Mouse (Mus musculus) neural tube, embryonic 11.5 days (tissue): ENCODE measurements around the gene Phospho1. TPM values are rescaled to one million over a fixed set of nuclear protein-coding genes. Genes with fewer than 3 reads are reported as not detected.

Experiments
- ATAC-seq: fragments of 200-750 bp; cut with Nextera tagmentation; 2 replicates; pipeline ENCODE4 v1.8.0; 2017; ENCODE audit warnings: moderate number of reproducible peaks, mild to moderate bottlenecking, moderate TSS enrichment, moderate library complexity; ENCODE audit not compliant: insufficient read depth, low FRiP score, low TSS enrichment
- DNase-seq: peaks from one replicate; pipeline ENCODE4 v3.0.0-alpha.2; 2015; ENCODE audit warnings: low spot score
- H3K27ac ChIP-seq: fragments of 300-500 bp; sonication (generic); 2 replicates; pipeline ENCODE4 v1.5.1; 2014; ENCODE audit warnings: low read depth, mild to moderate bottlenecking, low read length
- H3K27me3 ChIP-seq: fragments of 300-500 bp; sonication (generic); 2 replicates; pipeline ENCODE4 v1.6.1; 2014; ENCODE audit warnings: mild to moderate bottlenecking, low read length, mixed read lengths; ENCODE audit not compliant: control insufficient read depth, insufficient read depth
- H3K36me3 ChIP-seq: fragments of 300-500 bp; sonication (generic); 2 replicates; pipeline ENCODE4 v1.6.1; 2014; ENCODE audit warnings: mild to moderate bottlenecking, low read length, moderate library complexity, mixed read lengths; ENCODE audit not compliant: control insufficient read depth, insufficient read depth
- H3K4me1 ChIP-seq: fragments of 300-500 bp; sonication (generic); 2 replicates; pipeline ENCODE4 v1.6.1; 2014; ENCODE audit warnings: low read length, mixed read lengths; ENCODE audit not compliant: control insufficient read depth, insufficient read depth
- H3K4me2 ChIP-seq: fragments of 300-500 bp; sonication (generic); 2 replicates; pipeline ENCODE4 v1.6.1; 2014; ENCODE audit warnings: low read depth, mild to moderate bottlenecking, moderate library complexity
- H3K4me3 ChIP-seq: fragments of 300-500 bp; sonication (generic); 2 replicates; pipeline ENCODE4 v1.5.1; 2014; ENCODE audit warnings: low read depth, low read length
- H3K9ac ChIP-seq: fragments of 300-500 bp; sonication (generic); 2 replicates; pipeline ENCODE4 v1.6.1; 2014; ENCODE audit warnings: mild to moderate bottlenecking, low read length
- H3K9me3 ChIP-seq: fragments of 300-500 bp; sonication (generic); 2 replicates; pipeline ENCODE4 v1.6.1; 2016; ENCODE audit warnings: low read length; ENCODE audit not compliant: control insufficient read depth
- WGBS: fragments of 180-500 bp; shearing (Covaris S2); extraction: QIAGEN DNeasy Blood & Tissue Kit; methylation state at CpG from one replicate; pipeline ENCODE4 v1.1.7; 2014; 5-methylcytosine and 5-hydroxymethylcytosine counted together
- polyA plus RNA-seq: library from polyadenylated mRNA; unstranded; fragments of >200 nt; fragmentation: Nextera tagmentation; extraction: Ambion mirVana; gene quantifications from 2 replicates; pipeline ENCODE4 v1.2.1, GENCODE M21; 2014

Gene Phospho1
- polyA plus RNA-seq: not detected in 2 replicates

DNA sequence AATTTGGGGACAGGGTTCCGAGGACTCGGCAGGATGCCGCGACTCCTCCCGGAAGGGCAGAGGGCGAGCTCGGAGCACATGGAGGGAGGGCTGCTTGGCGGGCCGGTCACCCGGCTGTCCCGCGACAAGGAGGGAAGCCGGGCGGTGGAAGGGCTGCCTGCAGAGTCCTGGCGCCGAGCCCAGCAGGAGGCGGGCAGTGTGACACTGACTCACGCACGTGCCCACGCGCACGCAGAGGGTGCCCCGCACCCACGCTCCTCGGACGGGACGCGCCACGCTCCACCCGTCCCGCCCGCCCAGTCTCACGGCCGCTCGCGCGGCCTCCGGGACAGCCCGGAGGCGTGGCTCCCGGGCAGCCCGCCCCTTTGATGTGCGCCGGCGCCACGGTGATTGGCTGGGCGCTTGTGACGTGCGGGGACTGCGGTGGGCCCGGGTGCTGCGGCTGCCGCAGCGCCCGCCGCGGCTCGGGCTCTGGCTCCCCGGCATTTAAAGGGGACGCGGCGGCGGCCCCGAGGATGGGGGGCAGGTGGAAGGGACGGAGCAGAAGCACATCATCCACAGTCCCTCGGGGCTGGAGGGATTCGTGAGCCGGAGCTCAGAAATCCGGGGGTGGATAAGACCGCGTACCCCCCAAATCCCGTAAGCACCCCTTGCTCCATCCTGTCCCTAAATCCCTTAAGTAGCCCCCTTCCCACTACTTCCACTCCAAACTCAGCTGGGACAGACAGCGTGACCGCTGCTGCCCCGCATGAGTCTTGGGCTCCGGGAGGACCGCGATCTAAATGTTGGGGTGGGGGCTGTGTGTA is at the start of gene Phospho1:
Phospho1 (plus strand) TSS at position 429 of the 806 bp plus-strand sequence.
- Histone ChIP-seq H3K4me2 (peak within 1 kb of the TSS; percentile 97), H3K27ac (no peak within 1 kb of the TSS), H3K36me3 (no peaks in the 10 kb centered on the region), H3K4me3 (peak within 1 kb of the TSS; percentile 60), H3K4me1 (peaks cover 6% of the 10 kb centered on the region; the same call in 1 of the 2 replicates), H3K9ac (peak within 1 kb of the TSS; percentile 62), H3K9me3 (no peaks in the 10 kb centered on the region), H3K27me3 (peaks cover 39% of the 10 kb centered on the region)
- DNase-seq: peak; percentile 95
- WGBS: under 1% methylated on average over 66 of the region's 78 CpGs
- ATAC-seq: peak; percentile 98

DNA sequence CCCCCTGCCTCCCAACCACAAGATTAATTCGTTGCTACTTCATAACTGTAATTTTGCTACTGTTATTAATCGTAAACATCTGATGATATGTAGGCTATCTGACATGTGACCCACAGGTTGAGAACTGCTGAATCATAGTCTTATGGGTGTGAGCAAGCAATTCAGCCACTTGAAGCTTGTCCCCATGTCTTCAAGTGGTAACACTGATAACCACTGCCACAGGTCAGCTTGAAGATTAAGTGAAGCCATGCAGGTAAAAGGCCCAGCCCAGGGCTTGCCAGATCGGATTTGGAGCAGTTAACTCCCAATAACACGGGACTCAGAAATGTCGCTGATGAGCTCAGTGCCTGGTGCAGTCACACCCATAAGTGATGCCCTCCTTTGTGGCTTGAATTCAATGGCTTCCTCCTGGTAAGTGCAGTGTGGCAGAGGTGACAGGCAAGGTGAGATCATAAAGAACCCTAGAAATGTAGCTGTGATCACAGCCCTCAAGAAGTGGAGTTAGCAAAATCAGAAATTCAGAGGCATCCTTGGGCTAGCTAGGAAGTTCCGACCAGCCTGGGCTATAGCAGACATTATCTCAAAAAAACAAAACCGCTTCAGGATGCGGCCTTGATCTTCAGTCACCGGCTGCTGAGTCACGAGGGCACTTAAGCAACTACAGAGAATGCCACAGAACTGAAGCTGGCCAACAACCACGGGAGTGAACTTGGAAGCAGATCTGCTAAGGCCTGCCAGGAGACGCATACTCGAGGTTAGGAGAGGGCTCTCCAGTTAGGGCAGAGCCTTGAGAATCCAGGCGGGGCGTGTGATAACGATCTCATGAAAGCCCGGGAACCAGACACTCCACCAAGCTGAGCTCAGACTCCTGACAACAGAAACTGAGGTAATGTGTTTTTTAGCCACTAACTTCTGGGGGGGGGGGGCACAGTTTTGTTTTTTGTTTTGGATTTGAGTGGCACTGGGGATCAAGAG is 46.7 kb upstream of the Phospho1 start:
- DNase-seq: no peak
- Histone ChIP-seq H3K9ac (no peak overlapping the region), H3K36me3 (no peaks in the 10 kb centered on the region), H3K9me3 (no peaks in the 10 kb centered on the region), H3K4me1 (no peaks in the 10 kb centered on the region), H3K4me2 (no peak overlapping the region), H3K4me3 (no peak overlapping the region), H3K27ac (no peak overlapping the region), H3K27me3 (no peaks in the 10 kb centered on the region)
- WGBS: 87% methylated on average over 17 of the region's 17 CpGs
- no peak for ATAC-seq

DNA sequence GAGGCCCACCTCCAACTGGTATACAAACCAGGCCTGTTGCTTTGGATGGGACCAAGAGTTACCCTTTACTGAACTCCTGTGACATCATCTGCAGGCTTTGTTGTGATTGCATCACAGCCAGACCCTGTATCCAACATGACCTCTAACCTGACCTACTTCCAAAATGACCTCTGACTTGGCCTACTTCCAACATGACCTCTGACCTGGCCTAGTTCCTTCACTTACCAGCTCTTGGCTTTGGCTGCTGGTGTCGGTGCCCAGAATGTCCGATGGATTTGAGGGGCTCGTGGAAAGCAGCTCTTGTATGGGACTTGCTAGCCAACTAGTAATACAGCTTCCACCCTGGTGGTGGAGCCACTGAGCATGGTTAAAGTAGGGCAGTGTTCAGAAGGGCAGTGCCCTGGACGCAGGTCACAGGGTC is 45.5 kb upstream of the Phospho1 start:
- no peak for ATAC-seq
- H3K4me2 ChIP-seq: no peak overlapping the region
- 78% methylated on average over 4 of the region's 4 CpGs for WGBS
- no peak overlapping the region for H3K4me3 ChIP-seq
- no peaks in the 10 kb centered on the region for H3K4me1 ChIP-seq
- H3K9me3 ChIP-seq: no peaks in the 10 kb centered on the region
- no peak overlapping the region for H3K9ac ChIP-seq
- H3K27me3 ChIP-seq: no peaks in the 10 kb centered on the region
- DNase-seq: no peak
- H3K36me3 ChIP-seq: no peaks in the 10 kb centered on the region
- H3K27ac ChIP-seq: no peak overlapping the region

DNA sequence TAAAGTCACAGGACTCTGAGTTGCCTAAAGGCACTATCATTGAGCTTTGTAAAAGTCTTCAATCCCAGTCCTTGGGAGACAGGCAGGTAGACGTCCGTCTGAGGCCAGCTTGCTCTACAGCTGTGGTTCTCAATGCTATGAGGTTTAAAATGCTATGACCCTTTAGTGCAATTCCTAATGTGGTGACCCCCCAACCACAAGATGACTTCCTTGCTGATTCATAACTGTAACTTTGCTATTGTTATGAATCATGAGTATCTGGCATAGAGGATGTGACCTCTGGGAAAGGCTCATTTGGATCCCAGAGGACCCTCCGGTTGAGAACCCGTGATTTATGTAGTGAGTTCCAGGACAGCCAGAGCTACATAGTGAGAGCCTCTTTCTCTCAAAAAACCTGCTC is 44.9 kb upstream of the Phospho1 start:
- 90% methylated on average over 4 of the region's 4 CpGs for WGBS

DNA sequence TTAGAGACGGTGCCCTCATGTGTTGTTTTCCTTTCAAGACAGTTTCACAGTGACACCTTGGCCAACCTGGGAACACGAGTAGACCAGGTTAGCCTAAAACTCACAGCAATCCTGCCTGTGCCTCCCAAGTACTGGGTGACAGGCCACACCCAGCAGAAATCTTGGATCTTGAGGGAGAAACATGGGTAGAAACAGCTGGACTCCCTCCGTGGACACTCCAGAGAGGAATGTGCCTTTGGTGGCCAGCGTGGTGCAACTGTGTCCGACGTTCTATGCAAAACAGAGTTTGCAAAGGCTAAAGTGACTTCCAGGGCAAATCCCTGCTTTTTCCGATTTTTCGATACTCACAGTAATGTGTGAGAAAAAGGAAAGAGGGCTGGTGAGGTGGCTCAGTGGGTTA is 43.8 kb upstream of the Phospho1 start:
- Histone ChIP-seq H3K36me3 (no peaks in the 10 kb centered on the region), H3K4me3 (no peak overlapping the region), H3K4me1 (no peaks in the 10 kb centered on the region), H3K9ac (no peak overlapping the region), H3K4me2 (no peak overlapping the region), H3K9me3 (no peaks in the 10 kb centered on the region), H3K27me3 (no peaks in the 10 kb centered on the region), H3K27ac (no peak overlapping the region)
- DNase-seq (no peak), ATAC-seq (no peak)
- 91% methylated on average over 8 of the region's 8 CpGs for WGBS

More for the DNA sequence above, 44.9 kb upstream of the Phospho1 start:
- Histone ChIP-seq H3K27ac (no peak overlapping the region), H3K27me3 (no peaks in the 10 kb centered on the region), H3K4me2 (no peak overlapping the region), H3K4me1 (no peaks in the 10 kb centered on the region), H3K9me3 (no peaks in the 10 kb centered on the region), H3K36me3 (no peaks in the 10 kb centered on the region), H3K4me3 (no peak overlapping the region), H3K9ac (no peak overlapping the region)
- ATAC-seq (no peak), DNase-seq (no peak)

DNA sequence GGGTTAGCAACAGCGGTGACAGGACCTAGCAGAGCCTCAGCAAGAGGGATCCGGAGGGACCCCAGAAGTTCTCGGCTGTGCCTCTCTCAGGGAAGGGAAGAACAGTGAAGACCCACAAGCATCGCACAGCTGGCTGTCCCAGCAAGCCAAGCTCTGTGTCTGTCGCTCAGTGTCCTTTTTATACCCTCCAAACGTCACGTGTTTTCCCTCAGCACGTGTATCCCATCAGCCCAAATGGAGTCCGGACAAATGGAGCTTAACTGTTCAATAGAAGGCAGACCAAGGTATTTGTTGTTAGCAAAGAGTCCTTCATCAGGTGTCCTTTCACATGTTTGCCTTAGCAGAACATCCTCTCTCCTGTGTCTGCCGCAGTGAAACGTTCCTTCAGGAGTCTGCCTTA is 42.7 kb upstream of the Phospho1 start:
- Histone ChIP-seq H3K9me3 (no peaks in the 10 kb centered on the region), H3K4me3 (no peak overlapping the region), H3K4me1 (no peaks in the 10 kb centered on the region), H3K27ac (no peak overlapping the region), H3K9ac (no peak overlapping the region), H3K4me2 (no peak overlapping the region), H3K36me3 (no peaks in the 10 kb centered on the region), H3K27me3 (no peaks in the 10 kb centered on the region)
- DNase-seq: no peak
- 79% methylated on average over 11 of the region's 11 CpGs for WGBS
- ATAC-seq: no peak

DNA sequence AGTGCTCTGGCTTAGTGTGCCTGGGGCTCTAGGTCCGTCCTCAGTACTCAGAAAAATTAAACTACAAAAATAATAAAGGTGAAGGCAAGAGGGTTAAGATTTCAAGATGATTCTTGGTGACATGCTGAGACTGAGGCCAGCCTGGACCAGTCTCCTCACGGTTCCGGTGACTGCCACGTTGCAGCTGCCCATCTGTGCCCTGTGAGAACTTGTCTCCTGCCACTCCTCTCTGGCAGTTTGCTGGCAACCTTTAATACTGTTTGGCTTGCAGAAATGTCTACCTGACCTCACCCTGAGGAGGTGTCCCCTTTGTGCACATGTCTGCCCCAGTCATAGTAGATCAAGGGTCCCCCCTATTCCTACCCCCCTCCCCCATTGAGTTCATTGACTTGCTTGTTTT is 40.8 kb upstream of the Phospho1 start:
- no peak overlapping the region for H3K27ac ChIP-seq
- DNase-seq: no peak
- ATAC-seq: no peak
- H3K36me3 ChIP-seq: no peaks in the 10 kb centered on the region
- no peaks in the 10 kb centered on the region for H3K9me3 ChIP-seq
- WGBS: 83% methylated on average over 4 of the region's 4 CpGs
- no peaks in the 10 kb centered on the region for H3K4me1 ChIP-seq
- no peak overlapping the region for H3K4me3 ChIP-seq
- no peaks in the 10 kb centered on the region for H3K27me3 ChIP-seq
- H3K9ac ChIP-seq: no peak overlapping the region
- no peak overlapping the region for H3K4me2 ChIP-seq

DNA sequence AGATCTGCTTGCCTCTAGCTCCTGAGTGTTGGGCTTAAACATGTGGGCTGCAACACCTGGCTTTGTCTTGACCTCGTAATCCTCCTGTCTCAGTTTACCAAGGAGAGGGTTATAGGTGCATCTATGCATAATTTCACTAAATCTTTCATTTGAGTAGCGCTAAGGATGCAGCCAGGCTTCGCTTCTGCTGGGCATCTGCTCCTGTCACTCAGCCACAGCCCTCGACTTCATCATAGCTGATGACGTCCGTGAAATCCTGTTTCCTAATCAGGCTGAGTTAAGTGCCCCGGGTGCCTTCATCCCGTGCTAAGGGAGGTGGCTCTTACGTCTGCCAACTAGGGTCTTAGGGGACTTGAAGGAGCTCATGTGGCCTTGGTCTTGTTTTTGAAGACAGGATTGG is 40.3 kb upstream of the Phospho1 start:
- H3K27me3 ChIP-seq: no peaks in the 10 kb centered on the region
- no peak overlapping the region for H3K4me2 ChIP-seq
- H3K9me3 ChIP-seq: no peaks in the 10 kb centered on the region
- WGBS: 86% methylated on average over 9 of the region's 9 CpGs
- H3K4me3 ChIP-seq: no peak overlapping the region
- no peaks in the 10 kb centered on the region for H3K36me3 ChIP-seq
- H3K9ac ChIP-seq: no peak overlapping the region
- no peak for ATAC-seq
- no peak overlapping the region for H3K27ac ChIP-seq
- no peak for DNase-seq
- H3K4me1 ChIP-seq: no peaks in the 10 kb centered on the region
